ENCODE assay signal across 21 mouse cellular contexts in genomic region chr3:105746542-105746941, GRCm38 (mm10). TPM values are rescaled to one million over a fixed set of nuclear protein-coding genes. Genes with fewer than 3 reads are reported as not detected.
DNase-seq lines count a peak whose midpoint lies in the region; ATAC-seq lines count a peak whose summit lies in the region.
"Had no signal": no experiment of that assay in that cellular context is flagged by ENCODE, and none has a peak within 500 bp of the region (broad histone marks: within the 10 kb centered on the region; RNA-seq: fewer than 3 reads in every experiment).

No protein-coding gene starts in this region.

- peak; percentile 57 for DNase-seq in lung, postnatal 36 days
- DNase-seq in lung, postnatal 14 days: no peak
- peak; percentile 32 for DNase-seq in CD4-positive helper T cell, adult 2 months (ENCODE audit: low read depth, low spot score)
- no peak for DNase-seq in layer of hippocampus, postnatal 25 days (ENCODE audit: extremely low spot score in 1 of 2, low spot score in 1 of 2)
- DNase-seq in kidney, postnatal 10 days: no peak
- DNase-seq: adrenal gland, adult 8-10 months; adrenal gland, postnatal 25 days; cerebellum, adult 11-12 months; cerebellum, adult 8-10 months; cerebellum, postnatal 10 days; cerebellum, postnatal 36 days; embryo, embryonic 11 days; gastrocnemius, postnatal 10 days; gastrocnemius, postnatal 36 days; heart, adult 2 months; heart, postnatal 14 days; heart, postnatal 4 days had no signal

- peak; percentile 55 for ATAC-seq in megakaryocyte progenitor cell, adult 5-6 weeks (replicated peaks; ENCODE audit: poor library complexity)
- ATAC-seq: forebrain, embryonic 16.5 days; hindbrain, postnatal 0 days had no signal

RNA-seq across cellular contexts. Expression of gene Inka2, which starts 42.1 kb away (rescaled TPM):
- 0.05 TPM in 1 of 2 replicates, not detected in the other for total RNA-seq in megakaryocyte progenitor cell, adult 5-6 weeks (2015)
- 0.17 TPM in 1 of 2 replicates, not detected in the other for total RNA-seq in megakaryocyte progenitor cell, adult 5-6 weeks (2017)
- total RNA-seq in layer of hippocampus, postnatal 25 days (2021): 10 to 100 TPM; 61.9 to 72.7 TPM
- total RNA-seq: granulocyte monocyte progenitor cell, adult 5-6 weeks had no signal

RNA-seq across cellular contexts. Expression of gene Rap1a, which starts 54.6 kb away (rescaled TPM):
- total RNA-seq in megakaryocyte progenitor cell, adult 5-6 weeks (2015): 151 and 181 TPM in 2 replicates
- 128 and 136 TPM in 2 replicates for total RNA-seq in megakaryocyte progenitor cell, adult 5-6 weeks (2017)
- total RNA-seq in layer of hippocampus, postnatal 25 days (2021): 100 to 1,000 TPM; 101 to 108 TPM

RNA-seq across cellular contexts. Expression of gene Ddx20, which starts 59.2 kb away (rescaled TPM):
- total RNA-seq in megakaryocyte progenitor cell, adult 5-6 weeks (2015): 23.4 and 30.4 TPM in 2 replicates
- total RNA-seq in megakaryocyte progenitor cell, adult 5-6 weeks (2017): 51.9 and 57.7 TPM in 2 replicates
- 10 to 100 TPM; 11.5 to 12.0 TPM for total RNA-seq in layer of hippocampus, postnatal 25 days (2021)

Comparison
In these comparisons a context has a peak if more than half of its experiments do, and no peak if none do; other contexts are left out.
1. DNase-seq: peak in lung, postnatal 36 days (single experiment) and CD4-positive helper T cell, adult 2 months (single experiment); none in lung, postnatal 14 days (single experiment), layer of hippocampus, postnatal 25 days (0 of 2) and kidney, postnatal 10 days (single experiment).
2. RNA of gene Inka2, which starts 42.1 kb away (total RNA-seq): 61.9 to 72.7 TPM in layer of hippocampus, postnatal 25 days; 0.05 to 0.17 TPM in megakaryocyte progenitor cell, adult 5-6 weeks; every median in the first group is over 10 times any median in the second.